Mouse (Mus musculus): Measurements from ENCODE around the gene Prr13. TPM values are rescaled to one million over a fixed set of nuclear protein-coding genes. Genes with fewer than 3 reads are reported as not detected.
A peak's percentile ranks its signal among the peaks of the same experiment; 100 is the strongest.

The Prr13 gene
- polyA plus RNA-seq, 1 experiment = 18.5 TPM

DNA sequence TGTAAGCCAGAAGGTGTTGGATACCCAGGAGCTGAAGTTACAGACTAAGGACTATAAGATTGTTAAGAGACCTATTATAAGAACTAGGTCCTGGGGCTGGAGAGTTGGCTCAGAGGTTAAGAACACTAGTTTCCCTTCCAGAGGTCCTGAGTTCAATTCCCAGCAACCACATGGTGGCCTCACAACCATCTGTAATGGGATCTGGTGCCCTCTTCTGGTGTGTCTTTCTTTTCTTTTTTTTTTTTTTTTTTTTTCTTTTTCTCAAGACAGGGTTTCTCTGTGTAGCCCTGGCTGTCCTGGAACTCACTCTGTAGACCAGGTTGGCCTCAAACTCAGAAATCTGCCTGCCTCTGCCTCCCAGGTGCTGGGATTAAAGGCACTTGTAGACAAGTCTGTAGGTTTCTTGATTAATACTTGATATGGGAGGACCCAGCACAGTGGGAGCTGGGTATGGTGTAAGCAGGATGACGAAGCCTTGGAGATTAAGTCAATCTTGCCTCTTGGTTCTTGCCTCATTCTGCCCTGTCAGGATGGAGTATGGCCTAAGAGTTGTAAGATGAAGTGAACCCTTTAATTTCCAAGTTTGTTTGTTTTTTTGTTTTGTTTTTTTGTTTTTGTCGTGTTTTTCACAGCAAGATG is 35.1 kb upstream of the Prr13 start:
- Histone ChIP-seq H3K27ac (ENCODE audit: control insufficient read depth, insufficient read depth, low read depth, low read length) (no peak overlapping the region), H3K36me3 (ENCODE audit: control insufficient read depth, insufficient read depth, low read length) (peaks cover 3% of the 10 kb centered on the region)

DNA sequence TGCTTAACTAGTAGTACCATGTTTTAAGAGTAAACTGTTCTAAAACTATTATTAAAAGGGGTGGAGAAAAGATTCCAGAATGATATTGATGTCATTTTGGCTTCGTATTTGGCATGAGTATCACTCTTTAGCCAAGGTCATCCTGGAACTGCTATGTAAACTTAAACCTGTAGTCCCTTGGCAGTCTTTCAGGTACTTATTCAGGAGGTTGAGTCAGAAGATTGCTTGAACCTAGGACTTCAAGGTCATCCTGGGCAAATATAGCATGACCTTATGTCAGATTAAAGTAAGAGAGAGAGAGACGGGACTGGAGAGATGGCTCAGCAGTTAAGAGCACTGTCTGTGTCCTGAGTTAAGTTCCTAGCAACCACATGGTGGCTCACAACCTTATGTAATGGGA is 34.2 kb upstream of the Prr13 start:
- no peaks in the 10 kb centered on the region for H3K4me1 ChIP-seq (ENCODE audit: control insufficient read depth, insufficient read depth, low read length)
- no peak overlapping the region for H3K27ac ChIP-seq (ENCODE audit: control insufficient read depth, insufficient read depth, low read depth, low read length)
- TF ChIP-seq POLR2A (IDR thresholded peaks at IDR 0.05; ENCODE audit: control insufficient read depth, low read depth, low read length) (no peak), CTCF (IDR thresholded peaks at IDR 0.05; ENCODE audit: control insufficient read depth, insufficient read depth, insufficient replicate concordance, low read depth, low read length) (no peak)
- no peaks in the 10 kb centered on the region for H3K27me3 ChIP-seq (ENCODE audit: control insufficient read depth, insufficient read depth, low read length)
- H3K36me3 ChIP-seq (ENCODE audit: control insufficient read depth, insufficient read depth, low read length) = peaks cover 3% of the 10 kb centered on the region
- H3K4me3 ChIP-seq (ENCODE audit: control insufficient read depth, low read depth, low read length) = no peak overlapping the region

More for the DNA sequence above, 35.1 kb upstream of the Prr13 start:
- Histone ChIP-seq H3K27me3 (ENCODE audit: control insufficient read depth, insufficient read depth, low read length) (no peaks in the 10 kb centered on the region), H3K4me3 (ENCODE audit: control insufficient read depth, low read depth, low read length) (no peak overlapping the region), H3K4me1 (ENCODE audit: control insufficient read depth, insufficient read depth, low read length) (no peaks in the 10 kb centered on the region)
- TF ChIP-seq CTCF (IDR thresholded peaks at IDR 0.05; ENCODE audit: control insufficient read depth, insufficient read depth, insufficient replicate concordance, low read depth, low read length) = no peak
- TF ChIP-seq POLR2A (IDR thresholded peaks at IDR 0.05; ENCODE audit: control insufficient read depth, low read depth, low read length) = no peak

DNA sequence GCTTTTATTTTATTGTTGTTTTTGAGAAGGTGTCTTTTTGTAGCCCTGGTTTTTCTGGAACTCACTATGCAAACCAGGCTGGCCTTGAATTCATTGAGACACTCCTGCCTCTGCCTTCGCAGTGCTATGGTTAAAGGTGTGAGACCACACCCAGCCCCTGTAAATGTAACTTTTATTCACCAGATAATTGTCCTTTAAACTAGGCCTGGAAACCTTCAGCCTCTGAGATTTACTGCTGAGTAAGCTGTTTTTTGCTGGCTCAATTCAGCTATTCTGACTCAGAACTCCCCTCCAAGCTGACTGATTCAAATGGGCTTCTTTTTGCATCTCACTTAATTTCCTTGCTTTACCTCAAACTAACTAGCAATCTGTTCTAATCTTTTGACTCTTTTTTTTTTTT is 31.9 kb upstream of the Prr13 start:
- Histone ChIP-seq H3K27me3 (ENCODE audit: control insufficient read depth, insufficient read depth, low read length) (no peaks in the 10 kb centered on the region), H3K4me3 (ENCODE audit: control insufficient read depth, low read depth, low read length) (no peak overlapping the region), H3K36me3 (ENCODE audit: control insufficient read depth, insufficient read depth, low read length) (peaks cover 3% of the 10 kb centered on the region), H3K4me1 (ENCODE audit: control insufficient read depth, insufficient read depth, low read length) (no peaks in the 10 kb centered on the region), H3K27ac (ENCODE audit: control insufficient read depth, insufficient read depth, low read depth, low read length) (no peak overlapping the region)
- TF ChIP-seq POLR2A (IDR thresholded peaks at IDR 0.05; ENCODE audit: control insufficient read depth, low read depth, low read length) = no peak
- TF ChIP-seq CTCF (IDR thresholded peaks at IDR 0.05; ENCODE audit: control insufficient read depth, insufficient read depth, insufficient replicate concordance, low read depth, low read length) = no peak

DNA sequence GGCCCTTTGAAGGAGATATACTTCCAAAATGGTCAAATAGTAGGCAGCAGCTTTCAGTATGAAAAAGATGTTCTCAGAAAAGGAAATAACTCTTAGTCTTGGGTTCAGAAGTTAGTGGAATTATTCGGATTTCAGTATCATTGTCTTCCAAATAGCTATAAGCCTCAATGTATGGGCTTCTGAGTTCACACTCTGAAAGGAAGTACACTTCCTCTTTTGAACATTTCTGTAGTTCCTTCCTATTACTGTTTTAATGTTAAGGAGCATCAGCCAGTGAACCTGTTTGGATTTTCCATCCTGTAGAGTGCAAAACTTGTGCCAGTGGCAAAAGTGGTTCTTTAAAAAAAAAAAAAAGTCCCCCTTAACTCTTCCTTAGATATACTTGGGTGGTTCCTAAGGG is 26.8 kb upstream of the Prr13 start:
- Histone ChIP-seq H3K36me3 (ENCODE audit: control insufficient read depth, insufficient read depth, low read length) (peaks cover under 1% of the 10 kb centered on the region; the same call in 1 of the 2 replicates), H3K4me1 (ENCODE audit: control insufficient read depth, insufficient read depth, low read length) (no peaks in the 10 kb centered on the region), H3K27ac (ENCODE audit: control insufficient read depth, insufficient read depth, low read depth, low read length) (no peak overlapping the region), H3K4me3 (ENCODE audit: control insufficient read depth, low read depth, low read length) (no peak overlapping the region), H3K27me3 (ENCODE audit: control insufficient read depth, insufficient read depth, low read length) (no peaks in the 10 kb centered on the region)
- TF ChIP-seq POLR2A (IDR thresholded peaks at IDR 0.05; ENCODE audit: control insufficient read depth, low read depth, low read length) (no peak), CTCF (IDR thresholded peaks at IDR 0.05; ENCODE audit: control insufficient read depth, insufficient read depth, insufficient replicate concordance, low read depth, low read length) (no peak)

DNA sequence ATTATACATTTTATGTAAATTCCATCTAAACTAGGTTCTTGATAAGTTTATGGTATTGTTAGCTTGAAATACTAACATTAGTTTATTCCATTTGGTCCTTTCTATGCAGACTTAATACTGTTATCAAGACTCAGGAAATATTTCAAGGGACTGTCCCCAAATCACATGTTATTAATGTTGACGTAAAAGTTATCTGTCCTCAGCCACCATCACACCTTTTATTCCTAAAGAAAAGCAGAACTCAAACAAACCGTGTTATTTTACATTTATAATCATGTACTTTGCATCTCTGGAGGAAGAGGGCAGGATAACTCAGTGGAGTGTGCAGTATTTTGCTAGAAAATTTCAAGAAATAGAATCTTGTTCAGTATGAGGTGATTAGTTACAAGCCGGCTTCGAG is 25.7 kb upstream of the Prr13 start:
- Histone ChIP-seq H3K27me3 (ENCODE audit: control insufficient read depth, insufficient read depth, low read length) (no peaks in the 10 kb centered on the region), H3K36me3 (ENCODE audit: control insufficient read depth, insufficient read depth, low read length) (no peaks in the 10 kb centered on the region; the same call in 1 of the 2 replicates)

DNA sequence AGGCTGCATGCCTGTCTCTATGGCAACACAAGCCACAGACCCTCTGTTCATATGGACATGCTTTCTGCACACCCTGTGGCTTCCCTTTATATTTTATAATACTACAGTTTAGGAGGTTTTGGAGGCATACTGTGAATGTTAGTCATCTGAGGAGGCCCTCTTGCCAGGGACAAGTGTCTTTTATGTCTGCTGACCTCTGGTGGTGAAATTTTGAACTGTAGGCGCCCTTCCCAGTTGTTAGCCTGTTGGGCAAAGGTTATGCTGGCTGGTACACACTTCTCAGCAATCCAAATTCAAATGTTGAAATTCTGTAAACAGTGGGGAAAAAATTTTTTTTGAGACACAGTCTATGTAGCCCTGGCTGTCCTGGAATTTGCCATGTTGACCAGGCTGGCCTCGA is 16.3 kb upstream of the Prr13 start:
- H3K27me3 ChIP-seq (ENCODE audit: control insufficient read depth, insufficient read depth, low read length) = no peaks in the 10 kb centered on the region
- no peak overlapping the region for H3K4me3 ChIP-seq (ENCODE audit: control insufficient read depth, low read depth, low read length)
- H3K4me1 ChIP-seq (ENCODE audit: control insufficient read depth, insufficient read depth, low read length) = no peaks in the 10 kb centered on the region; the same call in 1 of the 2 replicates
- H3K27ac ChIP-seq (ENCODE audit: control insufficient read depth, insufficient read depth, low read depth, low read length) = no peak overlapping the region
- no peak for TF ChIP-seq POLR2A (IDR thresholded peaks at IDR 0.05; ENCODE audit: control insufficient read depth, low read depth, low read length)
- TF ChIP-seq CTCF (IDR thresholded peaks at IDR 0.05; ENCODE audit: control insufficient read depth, insufficient read depth, insufficient replicate concordance, low read depth, low read length) = peak; percentile 23; the same call in 1 of the 2 replicates
- no peaks in the 10 kb centered on the region for H3K36me3 ChIP-seq (ENCODE audit: control insufficient read depth, insufficient read depth, low read length)

More for the DNA sequence above, 25.7 kb upstream of the Prr13 start:
- TF ChIP-seq CTCF (IDR thresholded peaks at IDR 0.05; ENCODE audit: control insufficient read depth, insufficient read depth, insufficient replicate concordance, low read depth, low read length) (no peak), POLR2A (IDR thresholded peaks at IDR 0.05; ENCODE audit: control insufficient read depth, low read depth, low read length) (no peak)
- no peak overlapping the region for H3K4me3 ChIP-seq (ENCODE audit: control insufficient read depth, low read depth, low read length)
- H3K27ac ChIP-seq (ENCODE audit: control insufficient read depth, insufficient read depth, low read depth, low read length) = no peak overlapping the region
- H3K4me1 ChIP-seq (ENCODE audit: control insufficient read depth, insufficient read depth, low read length) = no peaks in the 10 kb centered on the region

DNA sequence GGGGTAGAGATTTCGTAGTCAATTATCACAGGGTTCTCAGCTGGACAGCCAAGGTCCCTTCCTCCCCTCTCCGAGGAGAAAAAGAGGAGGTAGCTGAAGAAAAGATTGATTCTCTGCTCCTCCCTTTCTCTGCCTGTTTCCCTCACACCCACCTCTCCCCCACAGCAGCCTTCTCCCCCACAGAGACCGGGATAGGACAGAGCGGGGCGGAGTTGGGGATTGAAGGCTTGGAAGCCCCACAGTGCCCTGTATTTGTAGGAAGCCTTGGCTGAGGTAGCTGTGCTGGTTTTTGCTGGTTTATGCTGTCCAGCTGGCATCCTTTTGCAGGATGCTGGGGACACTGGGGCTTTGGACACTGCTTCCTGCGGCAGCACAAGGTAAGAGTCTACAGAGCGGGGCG is 13.7 kb upstream of the Prr13 start, which contains the start of gene Amhr2:
Gene Amhr2 (plus strand): TSS at position 222 of the 400 bp plus-strand sequence.
- H3K4me1 ChIP-seq (ENCODE audit: control insufficient read depth, insufficient read depth, low read length) = no peaks in the 10 kb centered on the region; the same call in 1 of the 2 replicates
- H3K27ac ChIP-seq (ENCODE audit: control insufficient read depth, insufficient read depth, low read depth, low read length) = peak within 1 kb of the TSS; percentile 80
- 0 out of 2 replicates have a peak, but pooled peaks have one; percentile 38 for TF ChIP-seq POLR2A (IDR thresholded peaks at IDR 0.05; ENCODE audit: control insufficient read depth, low read depth, low read length)
- TF ChIP-seq CTCF (IDR thresholded peaks at IDR 0.05; ENCODE audit: control insufficient read depth, insufficient read depth, insufficient replicate concordance, low read depth, low read length) = no peak
- H3K27me3 ChIP-seq (ENCODE audit: control insufficient read depth, insufficient read depth, low read length) = no peaks in the 10 kb centered on the region
- H3K36me3 ChIP-seq (ENCODE audit: control insufficient read depth, insufficient read depth, low read length) = no peaks in the 10 kb centered on the region
- peak within 1 kb of the TSS; percentile 71 for H3K4me3 ChIP-seq (ENCODE audit: control insufficient read depth, low read depth, low read length)

Measured in testis, adult 2 months (tissue).